In genomic region chr4:134632131-134632711, GRCm38 (mm10) we compare ENCODE assay signal across 8 mouse cellular contexts.
DNase-seq lines count a peak whose midpoint lies in the region; ATAC-seq lines count a peak whose summit lies in the region.

No protein-coding gene starts in this region.

- no peaks in the 10 kb centered on the region for H3K9me3 ChIP-seq in forebrain, embryonic 13.5 days (replicated peaks)
- H3K9me3 ChIP-seq in limb, embryonic 10.5 days (replicated peaks) = no peaks in the 10 kb centered on the region
- H3K9me3 ChIP-seq in midbrain, embryonic 11.5 days (ENCODE audit: control insufficient read depth, low read length) = no peaks in the 10 kb centered on the region

- H3K4me1 ChIP-seq in forebrain, embryonic 13.5 days = peaks cover 58% of the 10 kb centered on the region
- H3K4me1 ChIP-seq in limb, embryonic 10.5 days = peaks cover 56% of the 10 kb centered on the region
- peaks cover 23% of the 10 kb centered on the region for H3K4me1 ChIP-seq in midbrain, embryonic 11.5 days (ENCODE audit: control insufficient read depth, insufficient read depth, low read length)

- no peaks in the 10 kb centered on the region for H3K36me3 ChIP-seq in forebrain, embryonic 13.5 days (ENCODE audit: poor library complexity, severe bottlenecking)
- H3K36me3 ChIP-seq in limb, embryonic 10.5 days = no peaks in the 10 kb centered on the region
- H3K36me3 ChIP-seq in midbrain, embryonic 11.5 days (ENCODE audit: control insufficient read depth, insufficient read depth, low read length) = no peaks in the 10 kb centered on the region

- peak; percentile 74 for DNase-seq in 3134 (ENCODE audit: extremely low read depth, insufficient read length, low spot score)
- DNase-seq in adrenal gland, adult 18-20 months (ENCODE audit: low spot score in 2 of 2) = peak; percentile 21 to 45
- peak; percentile 80 for DNase-seq in heart, postnatal 25 days (ENCODE audit: low spot score)
- no peak for DNase-seq in limb, embryonic 10.5 days (ENCODE audit: low spot score)
- peak; percentile 87 for DNase-seq in midbrain, embryonic 11.5 days (ENCODE audit: low spot score, missing footprints)
- peak; percentile 50 to 68 for DNase-seq in urinary bladder, postnatal 36 days (ENCODE audit: low spot score in 2 of 2)

- WGBS in forebrain, embryonic 13.5 days = 20% methylated on average over 13 of the region's 13 CpGs
- WGBS in limb, embryonic 10.5 days = 55% methylated on average over 13 of the region's 13 CpGs
- WGBS in midbrain, embryonic 11.5 days = 26% methylated on average over 13 of the region's 13 CpGs

- H3K27ac ChIP-seq in forebrain, embryonic 13.5 days = peak overlapping the region; percentile 85
- H3K27ac ChIP-seq in limb, embryonic 10.5 days = peak overlapping the region; percentile 66
- peak overlapping the region; percentile 52 for H3K27ac ChIP-seq in midbrain, embryonic 11.5 days (ENCODE audit: low read depth, low read length)

- no peak overlapping the region for H3K4me3 ChIP-seq in forebrain, embryonic 13.5 days
- no peak overlapping the region for H3K4me3 ChIP-seq in limb, embryonic 10.5 days
- no peak overlapping the region for H3K4me3 ChIP-seq in midbrain, embryonic 11.5 days (ENCODE audit: low read depth, low read length)

- peak overlapping the region; percentile 33; the same call in 1 of the 2 replicates for H3K4me2 ChIP-seq in forebrain, embryonic 13.5 days
- H3K4me2 ChIP-seq in midbrain, embryonic 11.5 days = no peak overlapping the region

- no peaks in the 10 kb centered on the region for H3K27me3 ChIP-seq in forebrain, embryonic 13.5 days
- H3K27me3 ChIP-seq in limb, embryonic 10.5 days (ENCODE audit: low read depth, poor library complexity, severe bottlenecking) = no peaks in the 10 kb centered on the region
- no peaks in the 10 kb centered on the region for H3K27me3 ChIP-seq in midbrain, embryonic 11.5 days (ENCODE audit: control insufficient read depth, insufficient read depth, low read length)

- H3K9ac ChIP-seq in forebrain, embryonic 13.5 days = peak overlapping the region; percentile 23; the same call in 1 of the 2 replicates
- peak overlapping the region; percentile 38; the same call in 1 of the 2 replicates for H3K9ac ChIP-seq in midbrain, embryonic 11.5 days (ENCODE audit: low read length)

- peak; percentile 70 for ATAC-seq in forebrain, embryonic 13.5 days
- ATAC-seq in midbrain, embryonic 11.5 days (ENCODE audit: low FRiP score) = peak; percentile 55
- no peak for ATAC-seq in CD4-positive, CD25-positive, alpha-beta regulatory T cell, adult 4 months

- intact Hi-C loops in heart, postnatal 25 days (cut with DNase I) = loop anchor here (1.0 kb wide), 1 partner anchor 71 kb away; no protein-coding TSS in a partner anchor
